Mouse (Mus musculus) CH12.LX (cell line): ENCODE data around the gene Tspan9. TPM values are rescaled to one million over a fixed set of nuclear protein-coding genes. Genes with fewer than 3 reads are reported as not detected.

ENCODE experiments used
- DNase-seq: peaks from one replicate; pipeline ENCODE4 v3.0.0-alpha.2; 2013; ENCODE audit errors: extremely low read depth
- H3K27ac ChIP-seq: 2 replicates; pipeline ENCODE4 v1.5.1; 2012; ENCODE audit warnings: low read depth, mild to moderate bottlenecking, control low read depth, moderate library complexity; ENCODE audit not compliant: insufficient read depth
- H3K27me3 ChIP-seq: replicated peaks from 2 replicates; pipeline ENCODE3; 2012; ENCODE audit warnings: inconsistent platforms
- H3K36me3 ChIP-seq, 2 experiments: replicated peaks in 1 of 2; 2 replicates each; pipeline versions ENCODE3 to v1.6.1; 2012; ENCODE audit warnings: inconsistent platforms in 1 of 2, low read length in 1 of 2, mild to moderate bottlenecking in 1 of 2, mixed read lengths in 1 of 2, moderate library complexity in 1 of 2; ENCODE audit not compliant: control insufficient read depth in 1 of 2, insufficient read depth in 1 of 2
- H3K4me1 ChIP-seq, 2 experiments: 2 replicates each; pipeline ENCODE4 v1.6.1; 2012; ENCODE audit warnings: inconsistent platforms in 1 of 2, moderate library complexity in 1 of 2; ENCODE audit not compliant: insufficient read depth in 2 of 2, control insufficient read depth in 1 of 2
- H3K4me2 ChIP-seq: 2 replicates; pipeline ENCODE4 v1.6.1; 2012; ENCODE audit warnings: low read depth, mild to moderate bottlenecking, control low read depth; ENCODE audit not compliant: poor library complexity, insufficient read depth, severe bottlenecking
- H3K4me3 ChIP-seq, 3 experiments: fragments of 150-350 bp in 1 of 3; sonication (generic) in 1 of 3; replicated peaks in 1 of 3; 2 replicates each; pipeline versions ENCODE3 to v1.5.1; 2011 to 2012; ENCODE audit warnings: low read depth in 2 of 3, low read length in 2 of 3, mild to moderate bottlenecking in 2 of 3, moderate library complexity in 2 of 3, control low read depth in 1 of 3, improper control_type of control experiment in 1 of 3, inconsistent platforms in 1 of 3, mixed read lengths in 1 of 3; ENCODE audit not compliant: poor library complexity in 1 of 3
- H3K79me2 ChIP-seq: replicated peaks from 2 replicates; pipeline ENCODE4 v1.6.1; 2012; ENCODE audit warnings: mild to moderate bottlenecking, moderate library complexity; ENCODE audit not compliant: control insufficient read depth, poor library complexity, insufficient read depth, severe bottlenecking; ENCODE audit errors: extremely low read depth
- H3K9ac ChIP-seq: 2 replicates; pipeline ENCODE4 v1.6.1; 2012; ENCODE audit warnings: low read depth, mild to moderate bottlenecking, control low read depth, moderate library complexity; ENCODE audit not compliant: insufficient read depth
- H3K9me3 ChIP-seq: replicated peaks from 2 replicates; pipeline ENCODE3; 2012; ENCODE audit warnings: low read length, inconsistent platforms, mixed read lengths
- BHLHE40 ChIP-seq: IDR thresholded peaks from 2 replicates; pipeline ENCODE4 v1.6.1; 2011; ENCODE audit warnings: mild to moderate bottlenecking, low read depth, low read length, improper control_type of control experiment
- CHD2 ChIP-seq: IDR thresholded peaks from 2 replicates; pipeline ENCODE4 v1.6.1; 2011; ENCODE audit warnings: low read length, improper control_type of control experiment
- CTCF ChIP-seq, 2 experiments: IDR thresholded peaks in 1 of 2; conservative IDR thresholded peaks in 1 of 2; 2 replicates each; pipeline ENCODE4 v1.5.1; 2011 to 2012; ENCODE audit warnings: low read depth in 2 of 2, low read length in 2 of 2, improper control_type of control experiment in 1 of 2, inconsistent platforms in 1 of 2, mild to moderate bottlenecking in 1 of 2, moderate library complexity in 1 of 2
- E2F4 ChIP-seq: IDR thresholded peaks from 2 replicates; pipeline ENCODE4 v1.6.1; 2011; ENCODE audit warnings: low read depth, low read length, improper control_type of control experiment; ENCODE audit not compliant: insufficient replicate concordance
- ELF1 ChIP-seq: IDR thresholded peaks from 2 replicates; pipeline ENCODE4 v1.6.1; 2014; ENCODE audit warnings: low read depth, mild to moderate bottlenecking, inconsistent platforms, low read length, improper control_type of control experiment
- ETS1 ChIP-seq: conservative IDR thresholded peaks from 2 replicates; pipeline ENCODE4 v1.6.1; 2012; ENCODE audit warnings: low read depth, mild to moderate bottlenecking, inconsistent platforms, low read length, improper control_type of control experiment, moderate library complexity
- GABPA ChIP-seq: IDR thresholded peaks from 2 replicates; pipeline ENCODE4 v1.6.1; 2012; ENCODE audit warnings: low read depth, low read length, improper control_type of control experiment, inconsistent platforms; ENCODE audit not compliant: insufficient replicate concordance
- HCFC1 ChIP-seq: IDR thresholded peaks from 2 replicates; pipeline ENCODE4 v1.6.1; 2012; ENCODE audit warnings: low read depth, mild to moderate bottlenecking, inconsistent platforms, low read length, improper control_type of control experiment
- JUN ChIP-seq: IDR thresholded peaks from 2 replicates; pipeline ENCODE4 v1.6.1; 2011; ENCODE audit warnings: low read depth, mild to moderate bottlenecking, low read length, improper control_type of control experiment, moderate library complexity; ENCODE audit not compliant: insufficient read depth
- JUND ChIP-seq: conservative IDR thresholded peaks from 2 replicates; pipeline ENCODE4 v1.6.1; 2011; ENCODE audit warnings: low read depth, low read length, improper control_type of control experiment
- KAT2A ChIP-seq: IDR thresholded peaks from 2 replicates; pipeline ENCODE4 v1.6.1; 2012; ENCODE audit warnings: low read length, improper control_type of control experiment, inconsistent platforms; ENCODE audit not compliant: insufficient replicate concordance
- MAX ChIP-seq: IDR thresholded peaks from 2 replicates; pipeline ENCODE4 v1.6.1; 2011; ENCODE audit warnings: low read length, improper control_type of control experiment
- MAZ ChIP-seq: IDR thresholded peaks from 2 replicates; pipeline ENCODE4 v1.6.1; 2012; ENCODE audit warnings: low read depth, mild to moderate bottlenecking, inconsistent platforms, low read length, improper control_type of control experiment, moderate library complexity
- MEF2A ChIP-seq: IDR thresholded peaks from 2 replicates; pipeline ENCODE4 v1.6.1; 2014; ENCODE audit warnings: low read depth, mild to moderate bottlenecking, inconsistent platforms, low read length, improper control_type of control experiment, borderline replicate concordance
- MXI1 ChIP-seq: IDR thresholded peaks from 2 replicates; pipeline ENCODE4 v1.6.1; 2011; ENCODE audit warnings: mild to moderate bottlenecking, low read depth, low read length, improper control_type of control experiment
- MYC ChIP-seq: IDR thresholded peaks from 2 replicates; pipeline ENCODE4 v1.6.1; 2011; ENCODE audit warnings: low read depth, mild to moderate bottlenecking, improper control_type of control experiment, low read length
- NELFE ChIP-seq: IDR thresholded peaks from 2 replicates; pipeline ENCODE4 v1.6.1; 2011; ENCODE audit warnings: low read depth, low read length, improper control_type of control experiment
- PAX5 ChIP-seq: IDR thresholded peaks from 2 replicates; pipeline ENCODE4 v1.6.1; 2012; ENCODE audit warnings: low read length, inconsistent platforms, mixed read lengths
- POLR2A ChIP-seq: IDR thresholded peaks from 2 replicates; pipeline ENCODE4 v1.6.1; 2011; ENCODE audit warnings: low read depth, mild to moderate bottlenecking, improper control_type of control experiment, low read length
- POLR2AphosphoS2 ChIP-seq: IDR thresholded peaks from 2 replicates; pipeline ENCODE4 v1.6.1; 2011; ENCODE audit warnings: low read depth, low read length, improper control_type of control experiment
- RCOR1 ChIP-seq: conservative IDR thresholded peaks from 2 replicates; pipeline ENCODE4 v1.6.1; 2012; ENCODE audit warnings: low read depth, mild to moderate bottlenecking, inconsistent platforms, low read length, improper control_type of control experiment
- SIN3A ChIP-seq: IDR thresholded peaks from 2 replicates; pipeline ENCODE4 v1.6.1; 2012; ENCODE audit warnings: low read length, improper control_type of control experiment, inconsistent platforms
- SMC3 ChIP-seq: IDR thresholded peaks from 2 replicates; pipeline ENCODE4 v1.6.1; 2011; ENCODE audit warnings: low read depth, low read length, improper control_type of control experiment
- TCF12 ChIP-seq: IDR thresholded peaks from 2 replicates; pipeline ENCODE4 v1.6.1; 2014; ENCODE audit warnings: low read depth, mild to moderate bottlenecking, inconsistent platforms, low read length, improper control_type of control experiment
- ZC3H11A ChIP-seq: IDR thresholded peaks from 2 replicates; pipeline ENCODE4 v1.6.1; 2012; ENCODE audit warnings: low read depth, mild to moderate bottlenecking, inconsistent platforms, low read length, improper control_type of control experiment
- ZKSCAN1 ChIP-seq: IDR thresholded peaks from 2 replicates; pipeline ENCODE4 v1.6.1; 2012; ENCODE audit warnings: low read depth, inconsistent platforms, low read length, improper control_type of control experiment, borderline replicate concordance
- dilution Hi-C: fragments of 300-500 bp; cut with MboI; formaldehyde crosslinking; loops from 2 replicates; pipeline ENCODE4 v1.14.3; 2020; ENCODE audit warnings: low sequenced_read_pairs; ENCODE audit not compliant: extremely low pct_unique_long_range_greater_than_20kb, extremely low pct_ligation_motif_present
- in situ Hi-C: fragments of 300-500 bp; cut with MboI; formaldehyde crosslinking; loops from 3 replicates; pipeline ENCODE4 v1.14.3; 2019; ENCODE audit warnings: low sequenced_read_pairs, low pct_ligation_motif_present, low pct_unique_long_range_greater_than_20kb, mixed read lengths
- polyA plus RNA-seq: library from polyadenylated mRNA; unstranded; fragments of >175 nt; gene quantifications from 2 replicates; pipeline ENCODE4 v1.2.1, GENCODE M21; 2012; ENCODE audit warnings: low read depth; ENCODE audit not compliant: insufficient read length
- total RNA-seq, 2 experiments: library from RNA; depleted of rRNA; stranded (reverse); fragments of 300-350 nt in 1 of 2; fragments of >200 nt in 1 of 2; gene quantifications; 2 replicates each; pipeline ENCODE4 v1.2.3; 2012 to 2014

The Tspan9 gene
- total and polyA plus RNA-seq, 3 experiments: 0.40 to 0.98 (median 0.71) TPM

DNA sequence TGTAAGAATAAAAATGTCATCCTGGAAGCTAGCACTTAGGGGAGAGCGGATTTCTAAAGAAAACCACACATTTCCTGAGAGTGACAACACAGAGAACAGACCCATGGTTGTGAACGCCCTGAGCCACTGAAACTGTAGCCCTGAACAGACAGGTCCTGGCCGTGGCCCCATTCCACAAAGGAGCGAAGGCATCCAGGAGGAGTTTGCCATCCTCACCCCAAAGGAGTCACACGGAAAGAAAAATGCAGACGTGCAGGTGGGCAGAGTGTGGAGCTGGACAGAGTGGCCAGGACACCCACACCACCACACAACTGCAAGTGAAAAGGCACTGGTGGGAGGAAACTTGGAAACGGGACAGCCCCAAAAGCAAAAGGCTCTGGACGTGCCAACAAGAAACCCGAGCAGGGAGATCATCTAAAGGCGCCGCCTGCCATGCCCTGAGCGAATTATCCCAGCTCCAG is 136.1 kb downstream of the Tspan9 start:
- H3K9me3 ChIP-seq: no peaks in the 10 kb centered on the region
- no peak for DNase-seq
- no peak overlapping the region for H3K27ac ChIP-seq
- no peak overlapping the region for H3K4me3 ChIP-seq
- dilution Hi-C loops (no loop called here), in situ Hi-C loops (no loop called here)
- H3K79me2 ChIP-seq: no peaks in the 10 kb centered on the region
- H3K27me3 ChIP-seq: peaks cover 96% of the 10 kb centered on the region
- H3K36me3 ChIP-seq: no peaks in the 10 kb centered on the region
- no peak overlapping the region for H3K4me2 ChIP-seq
- TF ChIP-seq ETS1 (no peak), BHLHE40 (no peak), ZC3H11A (no peak), MYC (no peak), POLR2AphosphoS2 (no peak), MAZ (no peak), JUN (no peak), SIN3A (no peak), SMC3 (no peak), JUND (no peak), MEF2A (no peak), ZKSCAN1 (no peak), POLR2A (no peak), E2F4 (no peak), MXI1 (no peak), ELF1 (no peak), TCF12 (no peak)
- H3K9ac ChIP-seq: no peak overlapping the region
- H3K4me1 ChIP-seq: 0 out of 4 replicates have a peak, but pooled peaks cover 0 to 2% of the 10 kb centered on the region in 2 experiments

DNA sequence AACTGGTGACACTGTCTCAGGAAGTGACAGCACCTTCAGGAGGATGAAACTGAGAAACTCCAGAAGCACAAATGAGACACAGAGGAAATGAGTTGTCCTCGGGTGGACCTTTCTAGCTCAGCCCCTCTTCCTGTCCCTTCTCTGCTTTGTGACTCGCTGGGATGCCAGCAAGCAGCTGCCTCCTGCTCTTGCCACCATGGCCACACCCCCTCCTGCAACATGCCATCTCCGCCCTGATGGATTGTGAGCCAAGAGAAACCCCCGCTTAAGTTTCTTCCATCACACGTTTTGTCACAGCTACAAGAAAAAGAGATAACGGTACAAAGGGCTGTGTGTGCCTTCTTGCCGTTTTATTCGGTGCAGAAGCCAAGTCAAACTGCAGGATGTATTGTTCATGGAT is 137.2 kb downstream of the Tspan9 start:
- no peak for DNase-seq
- no peaks in the 10 kb centered on the region for H3K9me3 ChIP-seq
- no peaks in the 10 kb centered on the region for H3K79me2 ChIP-seq
- H3K4me3 ChIP-seq: no peak overlapping the region
- no peak overlapping the region for H3K27ac ChIP-seq
- no peak overlapping the region for H3K9ac ChIP-seq
- in situ Hi-C loops: no loop called here
- TF ChIP-seq JUN: no peak
- TF ChIP-seq GABPA: no peak
- no peak for TF ChIP-seq RCOR1
- TF ChIP-seq SIN3A: no peak
- no peak for TF ChIP-seq HCFC1
- no peak for TF ChIP-seq CTCF (conservative IDR thresholded peaks at IDR 0.05 in 1 of 2, IDR thresholded peaks at IDR 0.05 in 1 of 2; ENCODE audit: low read depth in 2 of 2, low read length in 2 of 2)
- TF ChIP-seq BHLHE40: no peak
- TF ChIP-seq PAX5: no peak
- TF ChIP-seq ELF1: no peak
- no peak for TF ChIP-seq KAT2A
- TF ChIP-seq NELFE: no peak
- no peak for TF ChIP-seq CHD2
- TF ChIP-seq MAX: no peak
- no peak for TF ChIP-seq ETS1
- dilution Hi-C loops: no loop called here
- no peak overlapping the region for H3K4me2 ChIP-seq
- peaks cover 97% of the 10 kb centered on the region for H3K27me3 ChIP-seq
- H3K36me3 ChIP-seq: no peaks in the 10 kb centered on the region
- H3K4me1 ChIP-seq: no peaks in the 10 kb centered on the region
